Mouse (Mus musculus) testis, adult 2 months (tissue): ENCODE data around the gene Syde2.

ENCODE experiments used
- CTCF ChIP-seq: fragments of 200-500 bp; IDR thresholded peaks from 2 replicates; pipeline ENCODE4 v1.5.1; 2012; ENCODE audit warnings: low read depth, mild to moderate bottlenecking, inconsistent platforms, low read length, moderate library complexity; ENCODE audit not compliant: control insufficient read depth, insufficient read depth, insufficient replicate concordance
- POLR2A ChIP-seq: fragments of 200-500 bp; IDR thresholded peaks from 2 replicates; pipeline ENCODE4 v1.6.1; 2012; ENCODE audit warnings: low read depth, mild to moderate bottlenecking, inconsistent platforms, low read length, moderate library complexity; ENCODE audit not compliant: control insufficient read depth

DNA sequence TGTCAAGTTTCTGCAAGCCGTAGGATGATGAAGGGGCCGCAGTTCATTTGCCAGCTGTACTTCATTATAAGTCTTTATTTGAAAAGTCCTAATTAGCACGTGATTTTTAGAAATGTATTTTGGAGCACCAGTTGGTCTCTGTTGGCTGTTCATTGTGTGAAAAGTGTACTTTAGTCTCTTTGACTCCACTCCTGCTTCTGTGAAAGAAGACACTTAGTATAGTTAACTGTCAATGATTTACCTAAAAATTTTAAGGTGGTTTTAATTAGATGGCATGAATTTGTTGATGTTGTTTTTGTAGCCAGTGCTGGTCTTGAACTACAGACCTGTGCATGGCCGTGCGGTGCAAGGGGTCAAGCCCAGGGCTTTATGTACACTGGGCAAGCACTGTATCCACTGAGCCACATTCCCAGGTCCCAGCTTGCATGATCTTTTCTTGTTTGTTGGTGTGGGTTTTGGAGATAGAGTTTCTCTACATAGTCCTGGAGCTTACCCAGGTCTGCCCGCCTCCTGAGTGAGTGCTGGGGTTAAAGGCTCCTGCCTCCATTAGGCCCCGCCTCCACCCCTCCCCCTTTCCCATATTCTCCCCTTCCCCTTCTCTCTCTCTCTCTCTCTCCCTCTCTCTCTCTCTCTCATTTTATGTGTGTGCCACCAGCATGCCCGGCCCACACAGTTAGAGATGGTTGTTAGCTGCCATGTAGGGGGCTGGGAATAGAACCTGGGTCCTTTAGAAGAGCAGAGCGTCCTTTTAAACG, 4.5 kb downstream of the Syde2 start:
- TF ChIP-seq CTCF (no peak), POLR2A (no peak)
